Mouse (Mus musculus): Measurements from ENCODE around the gene Chchd3. TPM values are rescaled to one million over a fixed set of nuclear protein-coding genes. Genes with fewer than 3 reads are reported as not detected.

The Chchd3 gene
- total and polyA plus RNA-seq, 3 experiments = 205 to 243 TPM; not detected in 1

DNA sequence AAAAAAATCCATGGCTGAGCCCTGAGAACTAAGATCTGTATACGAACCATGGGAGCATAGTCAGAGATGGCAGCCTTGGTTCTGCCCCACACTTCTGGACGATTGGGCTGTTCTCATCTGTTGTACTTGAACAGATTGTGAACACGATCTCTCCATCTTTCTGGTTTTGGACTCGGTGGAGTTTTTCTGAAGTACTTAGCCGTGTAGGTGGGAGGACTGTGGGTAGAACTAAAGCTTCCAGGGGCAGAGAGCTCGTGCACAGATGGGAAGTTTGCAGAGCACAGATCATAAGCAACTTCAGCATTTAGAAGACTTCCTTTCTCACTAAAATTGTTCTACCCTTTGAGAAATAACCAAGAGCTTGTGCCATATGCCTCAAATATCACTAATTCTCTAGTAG, 44.6 kb upstream of the Chchd3 start:
- no peak overlapping the region for H3K4me3 ChIP-seq (ENCODE audit: control insufficient read depth in 1 of 2, insufficient read depth in 1 of 2, low read depth in 2 of 2, low read length in 2 of 2)
- TF ChIP-seq MAZ (IDR thresholded peaks at IDR 0.05; ENCODE audit: low read depth, low read length) (no peak), HCFC1 (IDR thresholded peaks at IDR 0.05; ENCODE audit: low read depth, low read length) (no peak), SMC3 (IDR thresholded peaks at IDR 0.05; ENCODE audit: low read depth, low read length) (no peak), MAFK (IDR thresholded peaks at IDR 0.05; ENCODE audit: borderline replicate concordance, low read depth, low read length) (no peak), ETS1 (IDR thresholded peaks at IDR 0.05; ENCODE audit: low read depth, low read length) (no peak), E2F4 (IDR thresholded peaks at IDR 0.05; ENCODE audit: borderline replicate concordance, low read depth, low read length) (no peak), UBTF (IDR thresholded peaks at IDR 0.05; ENCODE audit: borderline replicate concordance, insufficient read depth, low read depth, low read length) (no peak), MYC (IDR thresholded peaks at IDR 0.05; ENCODE audit: low read depth, low read length) (no peak), POLR2AphosphoS5 (IDR thresholded peaks at IDR 0.05; ENCODE audit: borderline replicate concordance, low read depth, low read length) (no peak), JUND (IDR thresholded peaks at IDR 0.05; ENCODE audit: low read depth, low read length) (no peak), EP300 (IDR thresholded peaks at IDR 0.05; ENCODE audit: low read depth in 1 of 2, low read length in 2 of 2) (no peak), ELF1 (IDR thresholded peaks at IDR 0.05; ENCODE audit: low read depth, low read length) (no peak)

DNA sequence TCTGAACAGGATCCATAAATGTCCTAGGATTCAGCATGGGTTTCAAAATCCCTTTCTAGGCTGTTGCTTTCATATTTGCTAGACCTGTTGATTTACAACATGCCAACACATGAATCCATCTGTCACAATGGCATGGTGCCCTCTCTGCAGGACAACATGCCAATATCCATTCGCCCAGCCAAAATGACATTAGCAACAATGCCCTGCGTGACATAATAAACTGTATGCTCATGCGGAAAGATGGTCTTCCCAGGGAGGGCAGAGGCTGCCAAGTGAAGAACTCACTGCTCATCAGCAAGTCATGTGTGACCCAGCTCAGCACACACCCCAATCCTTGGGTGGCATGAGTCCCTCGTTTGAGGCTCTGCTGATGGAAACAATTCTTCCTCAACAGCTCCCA, 38.8 kb upstream of the Chchd3 start:
- Histone ChIP-seq H3K79me2 (ENCODE audit: control insufficient read depth, insufficient read depth, low read length, poor library complexity) (no peaks in the 10 kb centered on the region), H3K27me3 (ENCODE audit: control insufficient read depth in 1 of 2, insufficient read depth in 2 of 2, low read length in 2 of 2) (no peaks in the 10 kb centered on the region; a peak in 1 of 4 replicates), H3K4me3 (ENCODE audit: control insufficient read depth in 1 of 2, insufficient read depth in 1 of 2, low read depth in 2 of 2, low read length in 2 of 2) (no peak overlapping the region), H3K9ac (ENCODE audit: control insufficient read depth, low read depth, low read length, poor library complexity, severe bottlenecking) (no peak overlapping the region), H3K36me3 (ENCODE audit: control insufficient read depth in 1 of 2, insufficient read depth in 2 of 2, low read length in 2 of 2) (no peaks in the 10 kb centered on the region), H3K27ac (ENCODE audit: control insufficient read depth, low read depth, low read length) (no peak overlapping the region), H3K9me3 (replicated peaks; ENCODE audit: insufficient read depth, low read length) (no peaks in the 10 kb centered on the region), H3K4me1 (ENCODE audit: control insufficient read depth in 1 of 2, insufficient read depth in 2 of 2, low read length in 2 of 2) (no peaks in the 10 kb centered on the region)
- DNase-seq (ENCODE audit: low read depth, low spot score) = no peak
- TF ChIP-seq GATA1 (IDR thresholded peaks at IDR 0.05; ENCODE audit: low read depth, low read length) (no peak), UBTF (IDR thresholded peaks at IDR 0.05; ENCODE audit: borderline replicate concordance, insufficient read depth, low read depth, low read length) (no peak), E2F4 (IDR thresholded peaks at IDR 0.05; ENCODE audit: borderline replicate concordance, low read depth, low read length) (no peak), RAD21 (IDR thresholded peaks at IDR 0.05; ENCODE audit: low read depth, low read length) (no peak), MYB (IDR thresholded peaks at IDR 0.05; ENCODE audit: low read depth, low read length) (no peak), CHD2 (IDR thresholded peaks at IDR 0.05; ENCODE audit: low read length) (no peak), POLR2A (IDR thresholded peaks at IDR 0.05; ENCODE audit: control insufficient read depth in 1 of 2, insufficient read depth in 1 of 2, low read depth in 1 of 2, low read length in 2 of 2, poor library complexity in 1 of 2) (no peak), ZMIZ1 (IDR thresholded peaks at IDR 0.05; ENCODE audit: low read depth, low read length) (no peak), SIN3A (IDR thresholded peaks at IDR 0.05; ENCODE audit: low read length) (no peak), MXI1 (IDR thresholded peaks at IDR 0.05; ENCODE audit: low read depth, low read length) (no peak), BHLHE40 (IDR thresholded peaks at IDR 0.05; ENCODE audit: borderline replicate concordance, low read depth, low read length) (no peak), EP300 (IDR thresholded peaks at IDR 0.05; ENCODE audit: low read depth in 1 of 2, low read length in 2 of 2) (no peak), MAX (IDR thresholded peaks at IDR 0.05; ENCODE audit: low read length) (no peak), GABPA (IDR thresholded peaks at IDR 0.05; ENCODE audit: low read depth, low read length) (no peak), POLR2AphosphoS5 (IDR thresholded peaks at IDR 0.05; ENCODE audit: borderline replicate concordance, low read depth, low read length) (no peak)

More for the DNA sequence above, 44.6 kb upstream of the Chchd3 start:
- DNase-seq (ENCODE audit: low read depth, low spot score) = no peak
- no peaks in the 10 kb centered on the region for H3K79me2 ChIP-seq (ENCODE audit: control insufficient read depth, insufficient read depth, low read length, poor library complexity)
- H3K27me3 ChIP-seq (ENCODE audit: control insufficient read depth in 1 of 2, insufficient read depth in 2 of 2, low read length in 2 of 2) = no peaks in the 10 kb centered on the region
- H3K9ac ChIP-seq (ENCODE audit: control insufficient read depth, low read depth, low read length, poor library complexity, severe bottlenecking) = no peak overlapping the region
- no peaks in the 10 kb centered on the region for H3K4me1 ChIP-seq (ENCODE audit: control insufficient read depth in 1 of 2, insufficient read depth in 2 of 2, low read length in 2 of 2)
- no peaks in the 10 kb centered on the region for H3K9me3 ChIP-seq (replicated peaks; ENCODE audit: insufficient read depth, low read length)
- H3K36me3 ChIP-seq (ENCODE audit: control insufficient read depth in 1 of 2, insufficient read depth in 2 of 2, low read length in 2 of 2) = no peaks in the 10 kb centered on the region
- no peak overlapping the region for H3K27ac ChIP-seq (ENCODE audit: control insufficient read depth, low read depth, low read length)
